Mouse (Mus musculus): ENCODE measurements around the gene Prrt1.

Gene Prrt1

DNA sequence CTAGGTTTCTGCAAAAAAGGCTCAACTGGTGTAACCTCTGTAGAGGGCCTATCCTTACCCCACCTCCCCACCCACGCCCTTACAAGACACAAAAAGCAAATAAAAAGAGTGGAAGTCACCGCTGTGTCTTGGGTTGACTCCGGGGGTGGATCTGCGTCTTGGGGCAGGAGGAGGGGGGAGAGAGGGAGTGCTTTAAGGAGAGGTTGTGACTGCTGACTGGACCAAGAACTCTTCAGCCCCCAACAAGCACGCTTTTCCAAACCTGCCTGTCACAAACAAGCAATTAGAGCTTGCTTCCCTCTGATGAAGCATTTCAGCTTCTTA is 727 bp upstream of the Prrt1 start:
- DNase-seq (ENCODE audit: low read depth, low spot score): no peak

DNA sequence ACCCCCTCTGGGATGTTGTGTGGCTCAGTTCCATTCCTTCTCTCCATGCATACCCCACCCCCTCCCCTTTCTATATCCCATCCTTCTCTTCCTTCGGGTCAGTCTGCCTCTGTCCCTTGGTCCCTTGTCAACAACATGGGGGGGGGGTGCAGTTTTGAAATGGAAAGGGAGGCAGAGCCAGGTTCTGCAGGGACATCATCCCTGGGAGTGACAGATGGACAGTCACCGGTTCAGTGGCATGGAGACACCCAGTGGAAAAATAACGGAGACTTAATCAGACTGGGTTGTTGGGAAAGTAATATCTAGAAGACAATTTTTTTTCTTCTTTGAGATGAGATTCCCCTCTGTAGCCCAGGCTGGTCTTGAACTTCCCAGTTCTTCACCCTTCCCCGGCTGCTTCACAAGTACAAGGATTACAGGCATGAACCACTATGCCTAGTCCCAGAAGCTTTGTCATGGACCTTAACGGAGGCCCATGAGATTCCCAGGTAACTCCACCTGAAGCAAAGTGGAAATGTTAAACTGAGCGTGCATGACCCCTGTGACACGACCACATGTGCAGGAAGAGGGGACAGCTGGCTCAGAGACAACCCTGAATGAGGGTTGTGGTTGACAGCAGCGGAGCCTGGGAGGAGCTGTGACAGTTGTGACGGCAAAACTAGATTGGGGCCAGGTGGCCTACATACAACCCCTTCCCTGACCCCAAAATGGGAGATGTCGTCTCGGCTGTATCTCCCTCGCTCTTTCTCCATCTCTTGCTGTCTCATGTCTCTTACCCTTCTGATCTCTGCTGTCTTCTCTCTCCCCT is 667 bp downstream of the Prrt1 start:
- no peak for DNase-seq (ENCODE audit: low read depth, low spot score)

DNA sequence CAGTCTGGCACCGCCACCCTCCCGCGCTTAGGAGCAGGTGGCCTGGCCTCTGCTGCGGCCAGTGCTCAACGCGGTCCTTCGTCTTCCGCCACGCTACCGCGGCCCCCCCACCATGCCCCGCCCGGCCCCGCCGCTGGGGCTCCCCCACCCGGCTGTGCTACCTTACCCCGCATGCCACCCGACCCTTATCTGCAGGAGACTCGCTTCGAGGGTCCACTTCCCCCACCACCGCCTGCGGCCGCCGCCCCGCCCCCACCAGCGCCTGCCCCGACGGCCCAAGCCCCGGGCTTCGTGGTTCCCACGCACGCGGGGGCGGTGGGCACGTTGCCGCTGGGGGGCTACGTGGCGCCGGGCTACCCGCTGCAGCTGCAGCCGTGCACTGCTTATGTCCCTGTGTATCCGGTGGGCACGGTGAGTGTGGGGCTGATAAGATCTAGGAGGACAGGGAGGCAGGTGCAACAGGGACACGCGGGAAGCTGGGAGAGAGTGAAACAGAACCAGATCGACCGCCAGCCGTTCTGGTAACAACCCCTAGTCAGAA is 1.5 kb downstream of the Prrt1 start:
- DNase-seq (ENCODE audit: low read depth, low spot score): no peak

DNA sequence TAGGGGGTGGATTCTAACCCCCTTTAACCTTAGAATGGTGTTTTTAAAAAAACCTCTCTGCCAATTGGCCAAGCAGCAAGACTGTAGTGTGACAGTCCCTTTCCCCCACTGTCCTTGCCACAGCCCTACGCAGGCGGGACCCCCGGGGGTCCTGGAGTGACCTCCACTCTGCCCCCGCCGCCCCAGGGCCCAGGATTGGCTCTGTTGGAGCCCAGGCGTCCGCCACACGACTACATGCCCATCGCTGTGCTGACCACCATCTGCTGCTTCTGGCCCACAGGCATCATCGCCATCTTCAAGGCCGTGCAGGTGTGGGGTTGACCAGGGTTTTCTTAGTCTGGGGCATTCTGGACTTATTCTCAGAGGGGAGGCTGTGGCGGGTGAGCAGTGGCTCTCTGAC is 2.3 kb downstream of the Prrt1 start:
- no peak for DNase-seq (ENCODE audit: low read depth, low spot score)

DNA sequence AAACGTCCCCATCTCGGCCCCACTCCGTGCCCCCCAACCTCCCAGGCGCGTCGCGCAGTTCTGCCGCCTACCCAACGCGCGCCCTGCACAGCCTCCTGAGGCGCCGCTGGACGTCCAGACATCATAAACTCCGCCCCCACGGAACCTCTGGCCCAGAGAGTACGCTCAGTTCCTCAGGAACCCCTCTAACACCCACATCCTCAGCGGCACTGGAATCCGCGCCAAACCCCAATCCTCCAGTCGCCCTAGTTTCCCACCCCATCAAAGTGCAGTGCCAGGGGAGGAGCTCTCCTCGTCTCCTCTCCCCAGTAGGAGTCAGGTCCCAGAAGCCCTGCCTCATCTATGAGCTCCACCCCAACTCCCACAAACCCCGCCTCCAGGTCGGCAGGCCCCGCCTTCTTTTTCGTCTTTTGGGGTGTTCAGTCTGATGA is 2.9 kb downstream of the Prrt1 start:
- no peak for DNase-seq (ENCODE audit: low read depth, low spot score)

DNA sequence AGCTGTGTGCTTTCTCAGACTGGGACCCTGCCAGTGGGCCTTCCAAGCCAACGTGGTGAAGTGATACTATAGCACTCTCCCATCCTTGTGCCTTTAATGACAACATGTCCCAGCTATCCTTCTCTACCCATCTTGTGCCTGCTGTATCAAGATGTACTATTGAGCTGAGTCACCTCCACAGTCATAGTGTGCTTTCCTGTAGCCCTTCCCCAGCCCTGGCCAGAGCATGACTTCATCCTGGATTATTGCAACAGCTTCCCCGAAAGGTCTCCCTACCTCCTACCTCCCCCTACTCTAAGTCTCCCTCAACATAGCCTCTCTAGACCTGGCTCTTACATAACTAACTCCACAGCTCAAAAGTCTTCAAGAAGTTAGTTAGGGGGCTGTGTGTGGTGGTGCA is 6.3 kb downstream of the Prrt1 start:
- DNase-seq (ENCODE audit: low read depth, low spot score): no peak

DNA sequence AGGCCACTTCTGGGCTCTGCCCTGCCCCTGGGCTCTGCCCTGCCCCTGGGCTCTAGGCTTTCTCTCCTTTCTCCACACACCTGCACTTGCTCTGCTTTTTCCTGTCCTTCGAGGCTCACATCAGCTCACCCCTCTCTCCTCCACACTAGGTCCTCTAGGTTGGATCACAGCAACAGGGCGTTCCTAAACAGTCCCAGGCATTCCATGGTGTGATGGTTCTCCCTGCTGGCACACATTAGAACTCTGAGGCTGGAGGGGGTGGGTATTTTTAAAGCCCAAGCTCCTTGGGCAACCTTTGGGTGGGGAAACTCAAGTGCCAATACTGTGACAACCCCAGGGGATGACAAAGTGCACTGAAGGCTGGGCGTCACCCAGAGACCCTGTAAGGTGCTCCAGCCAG is 8.1 kb downstream of the Prrt1 start:
- no peak for DNase-seq (ENCODE audit: low read depth, low spot score)

DNA sequence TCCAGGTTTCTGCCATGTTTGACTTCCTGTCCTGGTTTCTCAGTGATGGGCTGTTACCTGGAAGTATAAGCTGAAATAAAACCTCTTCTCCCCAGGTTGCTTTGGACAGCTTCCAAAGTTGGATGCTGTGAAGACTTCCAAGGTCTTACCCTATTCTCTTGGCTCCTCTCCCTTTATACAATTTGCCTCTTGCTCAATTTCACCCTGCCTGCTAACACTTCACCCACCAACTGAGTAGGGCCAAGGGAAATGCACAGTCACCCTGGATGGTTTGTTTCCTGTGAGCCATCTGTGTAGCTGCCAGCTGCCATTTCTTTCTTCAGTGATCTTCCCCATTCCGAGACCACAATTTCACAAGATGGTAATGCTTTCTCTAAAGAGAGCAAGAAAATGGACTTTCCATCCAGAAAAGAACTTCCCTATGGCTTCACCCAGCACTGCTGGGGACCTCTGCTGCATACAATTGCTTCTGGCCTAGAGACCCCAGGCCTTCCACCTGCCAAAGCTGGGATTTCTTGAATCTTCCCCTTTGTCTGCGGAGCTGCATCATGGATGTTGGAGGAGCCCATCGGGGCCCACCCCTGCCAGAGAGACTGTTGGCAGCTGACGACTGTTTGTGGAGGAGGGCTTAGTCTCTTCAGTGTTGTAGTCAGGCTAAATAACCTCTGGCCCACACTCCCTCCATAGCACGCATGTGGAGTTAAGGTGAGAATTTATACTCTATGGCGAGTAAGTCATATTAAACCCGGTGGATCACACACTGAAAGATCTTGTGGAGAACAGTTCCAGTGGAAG is 10.3 kb downstream of the Prrt1 start:
- no peak for DNase-seq (ENCODE audit: low read depth, low spot score)

DNA sequence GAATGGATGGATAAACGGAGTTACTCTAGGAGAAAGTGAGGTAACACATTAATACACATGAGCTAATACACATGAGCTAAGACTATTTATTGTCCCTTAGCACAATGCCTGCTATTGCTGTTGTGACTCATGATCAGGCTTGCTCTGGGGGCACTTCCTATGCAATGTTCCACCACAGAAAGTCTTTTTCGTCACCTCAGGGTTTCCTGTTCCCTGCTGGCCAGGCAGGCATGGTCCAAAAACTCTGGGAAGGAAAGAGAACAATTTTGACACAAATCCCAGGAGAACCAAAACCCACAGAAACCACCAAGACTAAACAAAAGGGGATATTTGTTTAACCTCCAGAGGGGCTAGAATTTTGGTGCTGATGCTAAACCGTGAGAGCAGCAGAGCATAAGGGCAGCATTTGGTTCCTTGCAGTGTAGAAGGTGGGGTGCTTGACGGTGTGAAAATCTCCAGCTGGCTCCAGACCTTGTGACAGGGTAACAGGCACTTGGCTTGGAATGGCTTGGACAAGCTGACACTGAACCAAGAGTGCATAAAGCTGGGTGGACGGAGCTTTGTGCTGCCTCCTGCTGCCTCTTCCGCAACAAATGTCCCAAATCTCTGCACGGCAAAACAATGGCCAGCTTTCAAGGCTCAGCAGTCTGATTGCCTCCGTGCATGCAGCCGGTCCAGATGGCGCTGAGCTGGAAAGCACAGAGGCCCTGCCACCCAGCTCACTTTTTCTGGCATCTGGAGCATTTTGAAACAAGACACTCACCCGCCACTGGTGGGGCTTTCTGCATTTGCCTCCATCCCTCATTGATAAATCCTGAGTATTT is 11.7 kb downstream of the Prrt1 start:
- no peak for DNase-seq (ENCODE audit: low read depth, low spot score)

DNA sequence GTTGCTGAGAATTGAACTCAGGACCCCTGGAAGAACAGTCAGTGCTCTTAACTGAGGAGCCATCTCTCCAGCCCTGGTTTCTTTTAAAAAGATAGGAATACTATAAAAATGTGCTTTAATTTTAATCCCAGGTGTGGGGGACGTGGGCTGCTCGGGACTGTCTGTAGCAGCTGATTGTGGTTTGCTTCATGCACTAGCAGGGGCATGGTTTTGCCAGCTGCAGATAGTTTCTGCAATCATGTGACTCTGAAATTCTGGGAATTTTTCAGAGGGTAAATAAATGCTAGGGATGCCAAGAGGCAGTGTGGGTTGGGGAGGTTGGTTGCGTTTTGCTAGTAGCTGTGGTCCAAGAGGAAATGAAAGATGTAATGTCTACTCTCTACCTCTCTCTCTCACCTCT is 12.6 kb downstream of the Prrt1 start:
- no peak for DNase-seq (ENCODE audit: low read depth, low spot score)

DNA sequence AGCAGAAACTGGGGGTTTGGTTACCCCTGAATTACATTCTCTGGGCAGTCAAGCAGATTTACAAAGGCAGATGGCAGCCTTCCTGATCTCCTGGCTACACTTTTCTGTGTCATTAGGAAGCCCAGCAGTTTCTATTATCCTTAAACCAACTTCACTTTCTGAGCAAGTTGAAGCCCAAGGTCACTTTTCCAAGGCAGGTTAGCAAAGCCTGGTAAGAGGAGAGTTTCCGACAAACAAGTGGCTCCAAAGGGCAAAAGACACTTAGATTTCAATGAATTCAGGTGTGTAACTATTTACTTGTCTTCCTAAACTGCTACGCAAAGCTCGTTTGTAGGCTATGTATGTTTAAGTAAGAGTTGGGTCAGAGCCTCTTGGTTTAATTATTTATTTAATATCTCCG is 14.0 kb downstream of the Prrt1 start:
- no peak for DNase-seq (ENCODE audit: low read depth, low spot score)

DNA sequence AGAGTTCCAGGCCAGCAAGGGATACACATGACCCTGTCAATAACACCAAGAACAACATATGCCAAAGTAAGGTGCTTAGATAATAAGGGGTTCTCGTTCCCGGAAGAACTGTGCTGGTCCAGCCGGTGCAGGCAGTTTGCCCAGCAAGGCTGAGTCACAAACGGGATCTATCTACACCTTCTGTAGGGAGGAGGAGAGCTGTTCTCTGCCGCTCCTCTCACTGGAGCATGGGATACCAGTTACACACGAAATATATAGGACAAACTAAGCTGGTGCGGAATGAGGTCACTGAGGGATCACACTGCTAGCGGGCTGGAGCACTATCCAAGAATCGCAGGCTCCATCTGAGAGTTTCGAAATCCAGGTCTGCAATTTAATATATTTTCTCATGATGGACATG is 14.6 kb downstream of the Prrt1 start:
- no peak for DNase-seq (ENCODE audit: low read depth, low spot score)

DNA sequence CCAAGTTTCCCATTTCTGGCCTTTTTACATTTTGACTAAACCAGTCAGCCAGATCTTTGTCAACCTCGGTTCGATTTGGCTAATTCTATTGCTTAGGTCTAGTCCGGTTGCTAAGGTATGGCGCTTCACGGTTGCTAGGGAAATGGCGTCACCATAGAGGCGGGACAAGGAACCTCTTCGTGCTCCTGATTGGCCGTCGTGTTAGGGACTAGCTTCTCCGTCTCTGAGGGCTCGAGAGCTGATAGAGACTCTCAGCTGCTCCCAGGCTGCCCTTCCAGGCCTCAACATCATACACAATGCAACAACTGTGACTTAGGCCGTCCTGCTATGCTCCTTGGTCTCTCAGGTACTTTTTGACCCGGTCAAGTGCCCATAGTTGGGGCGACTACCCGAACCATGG is 15.3 kb downstream of the Prrt1 start, which contains the start of gene Fkbpl:
Gene Fkbpl, plus strand, starts transcription at position 157 of the 400 bp plus-strand sequence.
- DNase-seq (ENCODE audit: low read depth, low spot score): peak; percentile 96

DNA sequence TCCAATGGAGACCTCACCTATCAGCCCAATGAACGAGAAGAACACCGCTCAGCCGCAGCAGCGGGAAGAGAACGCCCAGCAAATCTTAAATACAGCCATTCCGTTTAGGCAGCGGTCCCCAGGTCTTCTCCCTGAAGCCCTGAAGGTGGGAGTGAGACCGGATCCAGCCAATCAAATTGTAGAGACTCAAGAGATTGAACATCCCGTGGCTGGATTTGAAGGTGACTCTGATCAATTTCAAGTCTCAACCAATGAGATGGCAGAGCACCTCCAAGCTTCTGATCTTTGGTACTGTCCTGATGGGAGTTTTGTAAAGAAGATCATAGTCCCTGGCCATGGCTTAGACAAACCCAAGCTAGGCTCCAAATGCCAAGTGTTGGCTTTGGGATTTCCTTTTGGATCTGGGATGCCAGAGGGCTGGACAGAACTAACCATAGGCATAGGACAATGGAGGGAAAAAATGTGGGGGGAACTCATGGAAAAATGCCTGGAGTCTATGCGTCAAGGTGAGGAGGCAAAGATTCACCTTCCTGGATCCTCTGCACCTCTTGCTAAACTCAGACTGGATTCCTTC is 16.0 kb downstream of the Prrt1 start:
- DNase-seq (ENCODE audit: low read depth, low spot score): no peak

DNA sequence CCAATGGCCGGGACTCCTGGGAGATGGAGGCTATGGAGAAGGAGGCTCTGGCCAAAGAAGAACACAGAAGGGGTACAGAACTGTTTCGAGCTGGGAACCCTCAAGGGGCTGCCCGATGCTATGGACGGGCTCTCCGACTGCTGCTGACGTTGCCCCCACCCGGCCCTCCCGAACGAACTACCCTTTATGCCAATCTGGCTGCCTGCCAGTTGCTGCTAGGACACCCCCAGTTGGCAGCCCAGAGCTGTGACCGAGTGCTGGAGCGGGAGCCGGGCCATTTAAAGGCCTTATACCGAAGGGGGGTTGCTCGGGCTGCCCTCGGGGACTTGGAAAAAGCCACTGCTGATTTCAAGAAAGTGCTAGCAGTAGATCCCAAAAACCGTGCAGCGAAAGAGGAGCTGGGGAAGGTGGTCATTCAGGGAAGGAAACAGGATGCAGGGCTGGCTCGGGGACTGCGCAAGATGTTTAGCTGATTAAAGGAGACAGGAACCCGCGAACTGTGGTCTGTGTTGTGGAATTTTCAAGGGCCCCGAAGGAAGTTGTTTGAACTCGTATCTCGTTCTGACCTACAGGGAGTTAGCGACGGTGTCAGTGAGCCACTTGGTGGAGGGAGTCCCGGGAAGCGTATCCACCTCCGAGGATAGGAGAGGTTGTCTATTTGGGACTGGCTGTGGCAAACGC is 16.6 kb downstream of the Prrt1 start:
- DNase-seq (ENCODE audit: low read depth, low spot score): no peak

DNA sequence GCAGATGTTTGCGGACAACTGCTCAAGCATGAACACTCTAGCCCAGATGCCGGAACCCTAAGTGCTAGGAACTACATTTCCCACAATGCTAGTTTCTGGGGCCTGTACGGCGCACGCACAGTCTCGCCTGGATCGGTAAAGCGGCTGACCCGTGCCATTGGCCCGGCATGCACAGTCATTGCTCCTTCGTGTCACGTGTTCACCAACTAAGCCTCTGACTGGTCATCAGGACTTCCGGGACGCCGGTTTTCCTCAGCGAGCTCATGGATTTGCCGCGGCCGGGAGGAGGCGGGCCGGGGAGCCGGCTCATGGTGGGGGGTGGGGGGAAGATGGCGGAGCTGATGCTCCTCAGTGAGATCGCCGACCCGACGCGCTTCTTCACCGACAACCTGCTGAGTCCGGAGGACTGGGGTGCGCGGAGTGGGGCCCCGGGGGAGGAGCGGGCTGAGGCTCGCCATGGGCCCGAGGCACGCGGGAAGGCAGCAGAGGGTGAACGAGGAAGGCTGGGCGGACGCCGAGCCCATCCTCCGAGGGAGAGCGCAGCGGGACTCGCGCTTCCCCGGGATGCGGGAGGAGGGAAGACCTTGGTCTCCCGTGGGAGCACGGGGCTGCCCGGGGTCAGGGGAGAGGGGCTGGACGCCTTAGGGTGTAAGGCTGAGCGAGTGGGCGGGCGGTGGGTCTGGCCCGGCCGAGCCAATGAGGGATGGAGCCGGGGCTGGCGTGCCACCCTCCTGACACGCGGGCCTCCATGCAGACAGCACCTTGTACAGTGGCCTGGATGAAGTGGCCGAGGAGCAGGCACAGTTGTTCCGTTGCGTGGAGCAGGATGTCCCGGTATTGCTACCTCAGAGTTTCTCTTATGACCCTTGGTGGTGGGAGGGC is 17.8 kb downstream of the Prrt1 start, which contains the start of gene Atf6b:
Gene Atf6b, plus strand, starts transcription at position 241 of the 882 bp plus-strand sequence.
- peak; percentile 95 for DNase-seq (ENCODE audit: low read depth, low spot score)

DNA sequence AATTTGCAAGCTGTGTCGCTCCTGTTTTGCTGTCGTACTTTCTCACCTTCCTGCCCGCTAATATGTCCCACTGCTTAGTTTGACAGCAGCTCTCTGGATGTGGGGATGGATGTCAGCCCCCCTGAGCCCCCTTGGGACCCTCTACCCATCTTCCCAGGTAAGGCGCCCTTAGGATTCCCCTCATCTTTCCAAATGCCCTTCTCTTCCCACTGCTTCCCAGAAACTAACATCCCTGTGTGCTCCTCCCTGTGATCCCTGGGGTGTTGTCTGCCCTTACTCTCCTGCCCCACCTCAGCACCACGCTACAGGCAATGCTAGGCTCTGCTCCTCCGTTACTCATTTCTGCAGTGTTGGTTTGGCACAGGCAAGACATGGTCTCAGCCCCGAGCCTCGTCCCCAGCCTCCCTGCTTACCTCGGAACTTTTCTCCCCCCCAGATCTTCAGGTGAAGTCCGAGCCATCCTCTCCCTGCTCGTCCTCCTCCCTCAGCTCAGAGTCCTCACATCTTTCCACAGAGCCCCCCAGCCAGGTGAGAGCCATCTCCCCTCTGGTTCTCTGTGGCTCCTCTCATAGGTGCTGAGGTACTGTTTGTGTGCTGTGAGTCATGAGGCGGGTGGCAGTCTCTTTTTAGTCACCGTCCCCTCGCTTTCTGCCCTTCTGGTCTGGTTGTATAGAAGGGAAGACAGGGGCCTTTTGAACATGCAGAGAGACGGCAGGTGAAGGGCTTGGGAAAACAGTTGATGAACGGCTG is 19.0 kb downstream of the Prrt1 start:
- no peak for DNase-seq (ENCODE audit: low read depth, low spot score)

DNA sequence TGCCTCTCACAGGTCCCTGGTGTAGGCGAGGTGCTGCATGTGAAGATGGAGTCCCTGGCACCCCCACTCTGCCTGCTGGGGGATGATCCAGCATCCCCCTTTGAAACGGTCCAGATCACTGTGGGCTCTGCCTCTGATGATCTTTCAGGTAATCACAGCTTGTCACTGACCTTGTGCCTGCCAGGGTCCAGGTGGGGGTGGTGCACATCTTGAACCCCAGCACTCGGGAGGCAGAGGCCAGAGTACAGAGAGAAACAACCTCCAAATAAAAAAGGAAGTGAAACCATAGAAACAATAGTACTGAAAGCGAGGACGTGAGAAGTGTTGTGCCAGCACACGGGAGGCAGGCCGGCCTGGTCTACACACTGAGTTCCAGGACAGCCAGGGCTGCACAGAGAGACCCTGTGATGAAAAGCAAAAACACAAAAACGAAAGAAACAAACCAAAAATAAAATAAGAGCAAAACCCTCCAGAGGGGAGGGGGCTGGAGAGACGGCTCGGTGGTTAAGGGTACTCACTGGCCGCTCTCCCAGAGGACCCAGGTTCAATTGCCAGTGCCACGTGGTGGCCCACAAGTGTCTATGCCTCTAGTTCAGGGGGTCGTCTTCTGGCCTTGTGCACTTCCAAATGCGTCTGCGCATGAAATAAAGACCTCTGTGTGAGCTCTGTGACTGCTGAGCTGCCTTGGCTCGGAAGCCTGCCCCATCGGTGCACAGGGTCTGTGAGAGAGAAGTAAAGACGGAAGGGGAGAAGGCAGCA is 20.0 kb downstream of the Prrt1 start:
- no peak for DNase-seq (ENCODE audit: low read depth, low spot score)

Measured in retina, adult 2 months (tissue).